Mouse (Mus musculus) midbrain, embryonic 13.5 days (tissue): ENCODE measurements at regions not wholly inside any gene's neighbourhood (a gene's known extent, or its start where the extent isn't known, plus 50 kb on each side); places are given as distances from the start of the nearest gene placed in this dataset.

Source experiments
- ATAC-seq: fragments of 200-750 bp; cut with Nextera tagmentation; 2 replicates; pipeline ENCODE4 v1.8.0; 2017; ENCODE audit warnings: mild to moderate bottlenecking, moderate TSS enrichment, moderate library complexity
- H3K27ac ChIP-seq: fragments of 300-500 bp; sonication (generic); 2 replicates; pipeline ENCODE4 v1.5.1; 2015; ENCODE audit warnings: inconsistent platforms, mild to moderate bottlenecking, moderate library complexity
- H3K27me3 ChIP-seq: fragments of 300-500 bp; sonication (generic); 2 replicates; pipeline ENCODE4 v1.6.1; 2015; ENCODE audit warnings: mild to moderate bottlenecking, inconsistent platforms
- H3K36me3 ChIP-seq: fragments of 300-500 bp; sonication (generic); 2 replicates; pipeline ENCODE4 v1.6.1; 2015; ENCODE audit warnings: mild to moderate bottlenecking, inconsistent platforms
- H3K4me1 ChIP-seq: fragments of 300-500 bp; sonication (generic); replicated peaks from 2 replicates; pipeline ENCODE4 v1.6.1; 2015; ENCODE audit warnings: inconsistent platforms
- H3K4me2 ChIP-seq: fragments of 300-500 bp; sonication (generic); replicated peaks from 2 replicates; pipeline ENCODE4 v1.6.1; 2015; ENCODE audit warnings: moderate library complexity, mild to moderate bottlenecking, inconsistent platforms
- H3K4me3 ChIP-seq: fragments of 300-500 bp; sonication (generic); replicated peaks from 2 replicates; pipeline ENCODE4 v1.5.1; 2015; ENCODE audit warnings: mild to moderate bottlenecking, inconsistent platforms
- H3K9ac ChIP-seq: fragments of 300-500 bp; sonication (generic); replicated peaks from 2 replicates; pipeline ENCODE4 v1.6.1; 2015; ENCODE audit warnings: mild to moderate bottlenecking, inconsistent platforms
- H3K9me3 ChIP-seq: fragments of 300-500 bp; sonication (generic); 2 replicates; pipeline ENCODE4 v1.6.1; 2016; ENCODE audit warnings: mild to moderate bottlenecking, inconsistent platforms
- WGBS: fragments of 180-500 bp; shearing (Covaris S2); methylation state at CpG from one replicate; pipeline ENCODE4 v1.1.7; 2015; 5-methylcytosine and 5-hydroxymethylcytosine counted together

DNA sequence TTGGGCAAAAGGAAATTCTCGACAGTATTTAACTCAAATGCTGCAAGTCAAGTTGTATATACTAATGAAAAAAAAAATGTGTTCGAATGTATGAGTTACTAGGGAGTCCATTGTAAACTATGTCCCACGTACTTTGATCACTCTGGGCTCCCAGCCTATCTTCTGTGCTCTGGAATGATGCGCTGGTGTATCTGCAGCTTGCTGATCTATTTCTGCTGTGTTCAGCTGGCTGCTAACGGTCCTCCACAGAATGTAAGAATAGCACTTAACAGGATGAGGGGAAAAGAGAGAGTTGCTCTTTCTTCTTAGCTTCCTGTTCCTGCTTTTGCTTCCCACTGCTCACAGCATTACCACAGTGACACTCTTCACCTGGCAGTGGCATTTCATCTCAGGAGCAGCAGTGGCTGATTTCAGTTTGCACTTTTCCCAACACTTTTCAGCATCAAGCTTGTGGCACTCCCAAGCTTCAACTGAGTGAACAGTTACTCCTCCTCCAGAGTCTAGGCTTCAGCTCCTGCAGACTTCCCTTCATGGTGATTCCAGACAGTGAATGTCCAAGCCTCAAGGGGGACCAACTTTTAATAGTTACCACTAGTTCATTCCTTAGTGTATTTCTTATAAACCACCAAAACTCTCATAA lies 425.9 kb downstream of the Arap2 start:
- H3K27me3 ChIP-seq: no peaks in the 10 kb centered on the region
- no peaks in the 10 kb centered on the region for H3K36me3 ChIP-seq
- WGBS: 86% methylated on average over 5 of the region's 5 CpGs
- H3K4me1 ChIP-seq: no peaks in the 10 kb centered on the region
- no peaks in the 10 kb centered on the region for H3K9me3 ChIP-seq
- H3K27ac ChIP-seq: no peak overlapping the region
- ATAC-seq: no peak
- no peak overlapping the region for H3K4me2 ChIP-seq
- no peak overlapping the region for H3K9ac ChIP-seq
- H3K4me3 ChIP-seq: no peak overlapping the region

DNA sequence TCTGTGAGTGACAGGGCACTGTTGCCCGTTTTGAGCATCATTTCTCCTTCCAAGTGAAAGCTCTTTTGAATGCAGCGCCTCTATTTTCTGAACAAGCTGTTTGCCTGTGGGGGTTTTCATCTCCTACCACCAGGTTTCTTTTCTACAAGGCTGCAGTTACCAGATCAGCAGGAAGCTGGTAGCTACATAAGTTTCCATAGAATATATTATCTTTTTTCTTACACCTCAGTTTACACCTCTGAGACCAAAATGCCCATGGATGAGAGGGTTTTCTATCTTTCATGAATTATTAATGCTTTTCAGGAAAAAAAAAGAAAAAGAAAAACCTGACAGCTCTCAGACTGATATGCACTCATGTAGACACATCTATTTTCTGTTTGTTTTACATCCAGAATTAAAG lies 445.3 kb downstream of the Arap2 start:
- Histone ChIP-seq H3K4me2 (no peak overlapping the region), H3K9ac (no peak overlapping the region), H3K27ac (no peak overlapping the region), H3K4me1 (no peaks in the 10 kb centered on the region), H3K4me3 (no peak overlapping the region), H3K36me3 (no peaks in the 10 kb centered on the region), H3K27me3 (no peaks in the 10 kb centered on the region), H3K9me3 (no peaks in the 10 kb centered on the region)
- peak; percentile 69 for ATAC-seq
- 63% methylated on average over 2 of the region's 2 CpGs for WGBS

DNA sequence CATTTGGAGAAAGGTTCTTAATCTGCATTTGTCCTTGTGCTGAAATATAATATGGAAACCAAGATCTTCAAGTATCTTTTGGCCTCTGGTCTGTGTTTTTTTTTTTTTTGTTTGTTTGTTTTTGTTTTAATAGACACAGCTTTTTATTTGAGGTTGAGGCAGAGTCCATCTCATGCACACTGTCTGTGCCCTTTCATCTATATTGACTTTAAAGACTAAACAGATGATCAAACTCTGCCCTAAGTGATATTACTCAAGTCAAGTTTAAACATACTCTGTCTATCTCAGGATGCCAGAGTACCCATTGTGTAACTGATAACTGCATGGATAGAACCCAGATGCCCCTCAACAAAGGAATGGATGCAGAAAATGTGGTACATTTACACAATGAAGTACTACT lies 460.4 kb downstream of the Arap2 start:
- no peaks in the 10 kb centered on the region for H3K9me3 ChIP-seq
- H3K36me3 ChIP-seq: no peaks in the 10 kb centered on the region
- H3K27me3 ChIP-seq: no peaks in the 10 kb centered on the region
- no peak overlapping the region for H3K4me3 ChIP-seq
- H3K4me2 ChIP-seq: no peak overlapping the region
- H3K4me1 ChIP-seq: no peaks in the 10 kb centered on the region
- H3K9ac ChIP-seq: no peak overlapping the region
- no peak for ATAC-seq
- no peak overlapping the region for H3K27ac ChIP-seq

DNA sequence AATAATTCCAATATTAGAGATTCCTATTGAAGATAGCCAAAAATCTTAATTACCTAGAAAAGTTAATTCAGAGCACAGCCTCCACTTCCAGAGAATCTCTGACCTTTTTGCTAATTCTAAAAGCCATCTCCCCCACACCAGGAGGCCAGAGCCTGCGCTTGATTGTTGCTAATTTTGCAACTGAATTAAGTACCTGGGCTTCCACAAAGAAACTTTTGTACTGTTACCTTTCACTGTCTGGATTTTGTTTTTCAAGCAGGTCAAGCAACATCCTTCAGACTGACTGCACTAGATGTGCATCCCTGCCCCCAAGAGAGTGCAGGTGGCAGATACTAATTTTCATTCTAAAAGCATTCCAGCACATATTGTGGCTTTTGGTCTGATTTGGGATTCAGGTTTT lies 469.1 kb downstream of the Arap2 start:
- 73% methylated on average over 1 of the region's 1 CpGs for WGBS
- Histone ChIP-seq H3K4me2 (no peak overlapping the region), H3K27me3 (no peaks in the 10 kb centered on the region), H3K36me3 (no peaks in the 10 kb centered on the region), H3K4me1 (no peaks in the 10 kb centered on the region), H3K9me3 (0 out of 2 replicates have a peak, but pooled peaks cover 2% of the 10 kb centered on the region), H3K27ac (no peak overlapping the region), H3K4me3 (no peak overlapping the region), H3K9ac (no peak overlapping the region)
- ATAC-seq: no peak
